Mouse (Mus musculus): ENCODE measurements around the gene Pck1. TPM values are rescaled to one million over a fixed set of nuclear protein-coding genes. Genes with fewer than 3 reads are reported as not detected.
"Not testable (repeated sequence)": the region's sequence is repeated elsewhere in the genome, so short reads cannot be mapped to it uniquely, and the experiment has no call there.

Gene Pck1
- polyA plus RNA-seq, 1 experiment from 2014 or later = 703 TPM

DNA sequence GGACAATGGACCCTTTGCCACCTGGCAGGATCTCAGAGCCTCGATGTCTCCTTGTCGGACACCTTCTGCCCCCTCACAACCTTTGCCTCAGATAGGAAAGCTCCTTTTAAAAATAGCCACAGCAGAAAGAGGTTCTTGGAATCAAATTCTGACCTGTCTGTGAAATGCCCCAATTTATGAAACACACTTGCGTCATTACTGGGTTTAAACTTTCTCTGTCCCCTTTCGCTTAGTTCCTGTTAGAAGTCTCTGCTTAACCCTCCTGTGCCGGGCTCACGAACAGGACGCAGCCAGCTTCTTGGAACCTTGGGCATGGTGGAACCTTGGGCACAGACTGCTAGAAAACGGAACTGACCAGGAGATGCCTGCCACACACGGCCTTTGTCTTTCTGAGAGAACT, 42.3 kb upstream of the Pck1 start:
- H3K4me3 ChIP-seq (ENCODE audit: low read depth, low read length) = no peak overlapping the region
- H3K27ac ChIP-seq (ENCODE audit: low read depth) = no peak overlapping the region
- no peaks in the 10 kb centered on the region for H3K9me3 ChIP-seq (ENCODE audit: low read length)
- WGBS (ENCODE audit: insufficient replicate concordance) = 74% methylated on average over 9 of the region's 9 CpGs
- DNase-seq (no peak), ATAC-seq (no peak)
- TF ChIP-seq CTCF (IDR thresholded peaks at IDR 0.05; ENCODE audit: low read depth) (no peak), EP300 (IDR thresholded peaks at IDR 0.05; ENCODE audit: low read depth) (no peak)
- H3K27me3 ChIP-seq (ENCODE audit: insufficient read depth, low read length) = 0 out of 2 replicates have a peak, but pooled peaks cover 2% of the 10 kb centered on the region
- no peak overlapping the region for H3K4me2 ChIP-seq (ENCODE audit: low read depth, low read length)
- no peaks in the 10 kb centered on the region for H3K4me1 ChIP-seq (ENCODE audit: insufficient read depth)
- no peak overlapping the region for H3K9ac ChIP-seq (replicated peaks)
- H3K36me3 ChIP-seq (replicated peaks; ENCODE audit: insufficient read depth, low read length) = no peaks in the 10 kb centered on the region

- not testable (repeated sequence) for ATAC-seq; DNase-seq; H3K4me3 ChIP-seq (ENCODE audit: low read depth, low read length); H3K27ac ChIP-seq (ENCODE audit: low read depth); H3K27me3 ChIP-seq (ENCODE audit: insufficient read depth, low read length); H3K9me3 ChIP-seq (ENCODE audit: low read length); H3K9ac ChIP-seq (replicated peaks); H3K4me2 ChIP-seq (ENCODE audit: low read depth, low read length); H3K4me1 ChIP-seq (ENCODE audit: insufficient read depth); H3K36me3 ChIP-seq (replicated peaks; ENCODE audit: insufficient read depth, low read length)
- peak; percentile 55 for TF ChIP-seq CTCF (IDR thresholded peaks at IDR 0.05; ENCODE audit: low read depth)
- WGBS (ENCODE audit: insufficient replicate concordance) = 60% methylated on average over 3 of the region's 3 CpGs
These were observed 39.1 kb upstream of the Pck1 start for GRCm38 (mm10) chr2:173113796-173114195.

DNA sequence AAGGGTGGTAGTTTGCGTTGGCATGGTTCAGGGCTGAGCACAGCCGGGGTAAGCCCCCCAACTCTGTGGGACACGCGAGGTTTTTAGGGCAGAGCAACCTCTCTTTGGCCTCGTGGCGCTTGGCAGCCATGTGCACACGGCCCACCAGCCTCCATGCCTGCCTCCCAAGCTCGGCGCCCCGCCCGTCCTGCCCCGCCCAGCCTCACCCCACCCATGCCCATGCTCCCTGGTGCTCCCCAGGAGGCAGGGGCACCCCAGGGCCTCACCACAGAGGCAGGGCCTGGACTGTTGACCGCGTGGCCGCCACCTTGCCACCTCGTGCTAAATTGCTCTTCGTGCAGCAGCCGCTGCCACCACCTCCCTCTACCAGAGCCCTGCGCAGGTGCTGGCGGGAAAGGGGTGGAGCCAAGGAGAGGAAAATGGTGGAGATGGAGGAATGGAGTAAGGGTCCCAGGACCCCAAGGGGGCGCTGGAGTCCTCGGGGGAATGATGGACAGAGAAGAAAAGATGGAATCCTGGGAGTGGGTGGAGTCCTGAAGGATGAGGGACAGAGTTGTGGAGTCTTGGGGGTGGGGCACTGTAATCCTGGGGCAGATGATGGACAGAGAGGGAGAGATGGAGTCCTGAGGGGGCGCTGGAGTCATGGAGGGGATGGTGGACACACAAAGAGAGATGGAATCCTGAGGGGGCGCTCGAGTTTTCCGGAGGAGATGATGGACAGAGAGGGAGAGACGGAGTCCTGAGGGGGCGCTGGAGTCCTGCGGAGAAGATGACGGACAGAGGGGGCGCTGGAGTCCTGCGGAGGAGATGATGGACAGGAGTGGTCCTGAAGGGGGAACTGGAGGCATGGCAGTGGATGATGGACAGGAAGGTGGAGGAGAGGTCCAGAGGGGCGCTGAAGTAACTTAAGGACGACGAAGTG, 33.6 kb upstream of the Pck1 start, which contains the start of gene Ctcfl:
Ctcfl (minus strand) TSS at position 503 of the 922 bp plus-strand sequence.
- 78% methylated on average over 35 of the region's 35 CpGs for WGBS (ENCODE audit: insufficient replicate concordance)

GRCm38 (mm10) chr2:173120117-173120516, 32.7 kb upstream of the Pck1 start:
- ATAC-seq = not testable (repeated sequence)
- 0 out of 2 replicates have a peak overlapping the region, but pooled peaks have one; percentile 4 for H3K4me2 ChIP-seq (ENCODE audit: low read depth, low read length)
- peak; percentile 49 for DNase-seq

More for the DNA sequence above, 33.6 kb upstream of the Pck1 start, which contains the start of gene Ctcfl:
- H3K9ac ChIP-seq (replicated peaks) = no peak within 1 kb of the TSS
- H3K4me1 ChIP-seq (ENCODE audit: insufficient read depth) = no peaks in the 10 kb centered on the region; the same call in 1 of the 2 replicates
- H3K9me3 ChIP-seq (ENCODE audit: low read length) = no peaks in the 10 kb centered on the region
- TF ChIP-seq EP300 (IDR thresholded peaks at IDR 0.05; ENCODE audit: low read depth) (no peak), CTCF (IDR thresholded peaks at IDR 0.05; ENCODE audit: low read depth) (no peak)
- H3K4me2 ChIP-seq (ENCODE audit: low read depth, low read length) = 0 out of 2 replicates have a peak within 1 kb of the TSS, but pooled peaks have one; percentile 4
- H3K36me3 ChIP-seq (replicated peaks; ENCODE audit: insufficient read depth, low read length) = no peaks in the 10 kb centered on the region
- 0 out of 2 replicates have a peak, but pooled peaks cover 6% of the 10 kb centered on the region for H3K27me3 ChIP-seq (ENCODE audit: insufficient read depth, low read length)
- no peak for ATAC-seq
- no peak for DNase-seq
- no peak within 1 kb of the TSS for H3K4me3 ChIP-seq (ENCODE audit: low read depth, low read length)
- 0 out of 2 replicates have a peak within 1 kb of the TSS, but pooled peaks have one; percentile 29 for H3K27ac ChIP-seq (ENCODE audit: low read depth)

GRCm38 (mm10) chr2:173124022-173124735, 28.7 kb upstream of the Pck1 start:
- Histone ChIP-seq H3K4me1 (ENCODE audit: insufficient read depth) (peaks cover 4% of the 10 kb centered on the region), H3K27ac (ENCODE audit: low read depth) (peak overlapping the region; percentile 90), H3K9me3 (ENCODE audit: low read length) (no peaks in the 10 kb centered on the region), H3K9ac (replicated peaks) (no peak overlapping the region), H3K36me3 (replicated peaks; ENCODE audit: insufficient read depth, low read length) (no peaks in the 10 kb centered on the region), H3K4me3 (ENCODE audit: low read depth, low read length) (no peak overlapping the region), H3K27me3 (ENCODE audit: insufficient read depth, low read length) (0 out of 2 replicates have a peak, but pooled peaks cover 4% of the 10 kb centered on the region), H3K4me2 (ENCODE audit: low read depth, low read length) (no peak overlapping the region)
- ATAC-seq = peak; percentile 96
- TF ChIP-seq EP300 (IDR thresholded peaks at IDR 0.05; ENCODE audit: low read depth) (peak; percentile 82), CTCF (IDR thresholded peaks at IDR 0.05; ENCODE audit: low read depth) (no peak)
- 60% methylated on average over 7 of the region's 7 CpGs for WGBS (ENCODE audit: insufficient replicate concordance)
- peak; percentile 61 for DNase-seq

More at GRCm38 (mm10) chr2:173120117-173120516, 32.7 kb upstream of the Pck1 start:
- H3K27ac ChIP-seq (ENCODE audit: low read depth) = 0 out of 2 replicates have a peak overlapping the region, but pooled peaks have one; percentile 29
- not testable (repeated sequence) for H3K9ac ChIP-seq (replicated peaks); H3K4me3 ChIP-seq (ENCODE audit: low read depth, low read length); H3K9me3 ChIP-seq (ENCODE audit: low read length); H3K4me1 ChIP-seq (ENCODE audit: insufficient read depth); H3K27me3 ChIP-seq (ENCODE audit: insufficient read depth, low read length); H3K36me3 ChIP-seq (replicated peaks; ENCODE audit: insufficient read depth, low read length)
- WGBS (ENCODE audit: insufficient replicate concordance) = 70% methylated on average over 4 of the region's 4 CpGs
- TF ChIP-seq EP300 (IDR thresholded peaks at IDR 0.05; ENCODE audit: low read depth) = peak; percentile 34; the same call in 1 of the 2 replicates

- H3K9me3 ChIP-seq (ENCODE audit: low read length) = no peaks in the 10 kb centered on the region
- peaks cover 4% of the 10 kb centered on the region for H3K4me1 ChIP-seq (ENCODE audit: insufficient read depth)
- no peak overlapping the region for H3K4me2 ChIP-seq (ENCODE audit: low read depth, low read length)
- H3K36me3 ChIP-seq (replicated peaks; ENCODE audit: insufficient read depth, low read length) = no peaks in the 10 kb centered on the region
- no peaks in the 10 kb centered on the region for H3K27me3 ChIP-seq (ENCODE audit: insufficient read depth, low read length)
- TF ChIP-seq EP300 (IDR thresholded peaks at IDR 0.05; ENCODE audit: low read depth) = no peak
- TF ChIP-seq CTCF (IDR thresholded peaks at IDR 0.05; ENCODE audit: low read depth) = no peak
- H3K27ac ChIP-seq (ENCODE audit: low read depth) = no peak overlapping the region
- H3K9ac ChIP-seq (replicated peaks) = no peak overlapping the region
- DNase-seq = no peak
- WGBS (ENCODE audit: insufficient replicate concordance) = 75% methylated on average over 4 of the region's 4 CpGs
- no peak for ATAC-seq
- no peak overlapping the region for H3K4me3 ChIP-seq (ENCODE audit: low read depth, low read length)
These were observed 26.5 kb upstream of the Pck1 start for GRCm38 (mm10) chr2:173126386-173126785.
